Mouse (Mus musculus) forebrain, embryonic 11.5 days (tissue): ENCODE measurements around the gene Ccr9. TPM values are rescaled to one million over a fixed set of nuclear protein-coding genes. Genes with fewer than 3 reads are reported as not detected.
A peak's percentile ranks its signal among the peaks of the same experiment; 100 is the strongest.

Experiments used
- ATAC-seq: fragments of 200-750 bp; cut with Nextera tagmentation; replicated peaks from 2 replicates; pipeline ENCODE4 v1.8.0; 2017; ENCODE audit warnings: moderate TSS enrichment; ENCODE audit not compliant: low FRiP score
- DNase-seq: peaks from one replicate; pipeline ENCODE4 v3.0.0-alpha.2; 2017; ENCODE audit warnings: low spot score
- H3K27ac ChIP-seq: fragments of 300-500 bp; sonication (generic); 2 replicates; pipeline ENCODE4 v1.5.1; 2014; ENCODE audit warnings: low read depth, low read length
- H3K27me3 ChIP-seq: fragments of 300-500 bp; sonication (generic); 2 replicates; pipeline ENCODE4 v1.6.1; 2014; ENCODE audit warnings: mild to moderate bottlenecking, low read length, mixed read lengths; ENCODE audit not compliant: control insufficient read depth, insufficient read depth
- H3K36me3 ChIP-seq: fragments of 300-500 bp; sonication (generic); 2 replicates; pipeline ENCODE4 v1.6.1; 2014; ENCODE audit warnings: mild to moderate bottlenecking, low read length, moderate library complexity, mixed read lengths; ENCODE audit not compliant: control insufficient read depth, insufficient read depth
- H3K4me1 ChIP-seq: fragments of 300-500 bp; sonication (generic); replicated peaks from 2 replicates; pipeline ENCODE4 v1.6.1; 2014; ENCODE audit warnings: low read length, mixed read lengths; ENCODE audit not compliant: control insufficient read depth, insufficient read depth
- H3K4me2 ChIP-seq: fragments of 300-500 bp; sonication (generic); 2 replicates; pipeline ENCODE4 v1.6.1; 2014; ENCODE audit warnings: low read depth, mild to moderate bottlenecking, low read length, moderate library complexity, mixed read lengths; ENCODE audit not compliant: severe bottlenecking
- H3K4me3 ChIP-seq: fragments of 300-500 bp; sonication (generic); 2 replicates; pipeline ENCODE4 v1.5.1; 2014; ENCODE audit warnings: low read depth, low read length
- H3K9ac ChIP-seq: fragments of 300-500 bp; sonication (generic); 2 replicates; pipeline ENCODE4 v1.6.1; 2014; ENCODE audit warnings: low read length
- H3K9me3 ChIP-seq: fragments of 300-500 bp; sonication (generic); 2 replicates; pipeline ENCODE4 v1.6.1; 2016; ENCODE audit warnings: low read length, mixed read lengths; ENCODE audit not compliant: control insufficient read depth
- WGBS: fragments of 180-500 bp; shearing (Covaris S2); extraction: QIAGEN DNeasy Blood & Tissue Kit; methylation state at CpG from one replicate; pipeline ENCODE4 v1.1.7; 2014; 5-methylcytosine and 5-hydroxymethylcytosine counted together
- polyA plus RNA-seq: library from polyadenylated mRNA; unstranded; fragments of >200 nt; fragmentation: Nextera tagmentation; extraction: Ambion mirVana; gene quantifications from 2 replicates; pipeline ENCODE4 v1.2.1, GENCODE M21; 2014

The Ccr9 gene
- 0.04 and 0.08 TPM in 2 replicates for polyA plus RNA-seq

- DNase-seq: peak; percentile 69
- WGBS: 1% methylated on average over 70 of the region's 73 CpGs
- H3K36me3 ChIP-seq: no peaks in the 10 kb centered on the region
- peak within 1 kb of the TSS; percentile 73 for H3K4me2 ChIP-seq
- H3K27me3 ChIP-seq: peaks cover 25% of the 10 kb centered on the region
- H3K27ac ChIP-seq: no peak within 1 kb of the TSS
- H3K9me3 ChIP-seq: no peaks in the 10 kb centered on the region
- peak within 1 kb of the TSS; percentile 35 for H3K4me3 ChIP-seq
- ATAC-seq: peak; percentile 70
- H3K4me1 ChIP-seq: peaks cover 7% of the 10 kb centered on the region; the same call in 1 of the 2 replicates
- H3K9ac ChIP-seq: peak within 1 kb of the TSS; percentile 35
Measured at GRCm38 (mm10) chr9:123678327-123679105, at the start of gene Ccr9, which contains the start of gene Slc6a20a. Gene Ccr9 (plus strand): TSS chr9:123678439. Gene Slc6a20a (minus strand): TSS chr9:123678885.

- Histone ChIP-seq H3K9ac (no peak overlapping the region), H3K27me3 (no peaks in the 10 kb centered on the region), H3K36me3 (no peaks in the 10 kb centered on the region), H3K4me3 (no peak overlapping the region), H3K4me2 (no peak overlapping the region), H3K27ac (no peak overlapping the region), H3K4me1 (no peaks in the 10 kb centered on the region), H3K9me3 (no peaks in the 10 kb centered on the region)
- no peak for ATAC-seq
- 85% methylated on average over 3 of the region's 3 CpGs for WGBS
- no peak for DNase-seq
Measured at GRCm38 (mm10) chr9:123631666-123632065, 46.6 kb upstream of the Ccr9 start.

GRCm38 (mm10) chr9:123632281-123632680 is 46.0 kb upstream of the Ccr9 start, which contains the start of gene Slc6a20b:
Gene Slc6a20b (minus strand): TSS chr9:123632565.
- 87% methylated on average over 6 of the region's 6 CpGs for whole genome bisulfite sequencing
- H3K36me3 ChIP-seq: no peaks in the 10 kb centered on the region
- no peaks in the 10 kb centered on the region for H3K4me1 ChIP-seq
- no peak within 1 kb of the TSS for H3K4me2 ChIP-seq
- H3K9ac ChIP-seq: no peak within 1 kb of the TSS
- no peaks in the 10 kb centered on the region for H3K9me3 ChIP-seq
- no peak within 1 kb of the TSS for H3K4me3 ChIP-seq
- no peak for ATAC-seq
- H3K27me3 ChIP-seq: no peaks in the 10 kb centered on the region
- no peak within 1 kb of the TSS for H3K27ac ChIP-seq
- DNase-seq: no peak

- ATAC-seq: no peak
- Histone ChIP-seq H3K4me2 (no peak overlapping the region), H3K9me3 (no peaks in the 10 kb centered on the region), H3K27ac (no peak overlapping the region), H3K9ac (no peak overlapping the region), H3K4me1 (no peaks in the 10 kb centered on the region), H3K27me3 (no peaks in the 10 kb centered on the region), H3K4me3 (no peak overlapping the region), H3K36me3 (no peaks in the 10 kb centered on the region)
- WGBS: 86% methylated on average over 3 of the region's 3 CpGs
- DNase-seq: no peak
Measured at GRCm38 (mm10) chr9:123632993-123633392, 45.2 kb upstream of the Ccr9 start.

- Histone ChIP-seq H3K36me3 (no peaks in the 10 kb centered on the region), H3K4me3 (no peak overlapping the region), H3K27me3 (no peaks in the 10 kb centered on the region), H3K9me3 (no peaks in the 10 kb centered on the region), H3K9ac (no peak overlapping the region), H3K27ac (no peak overlapping the region), H3K4me2 (no peak overlapping the region), H3K4me1 (no peaks in the 10 kb centered on the region)
- no peak for ATAC-seq
- no peak for DNase-seq
- 70% methylated on average over 5 of the region's 5 CpGs for WGBS
Measured at GRCm38 (mm10) chr9:123636771-123637170, 41.5 kb upstream of the Ccr9 start.

GRCm38 (mm10) chr9:123638231-123638630 is 40.0 kb upstream of the Ccr9 start:
- DNase-seq (no peak), ATAC-seq (no peak)
- Histone ChIP-seq H3K4me3 (no peak overlapping the region), H3K27ac (no peak overlapping the region), H3K9ac (no peak overlapping the region), H3K36me3 (no peaks in the 10 kb centered on the region), H3K9me3 (no peaks in the 10 kb centered on the region), H3K4me2 (no peak overlapping the region), H3K27me3 (no peaks in the 10 kb centered on the region), H3K4me1 (no peaks in the 10 kb centered on the region)

- WGBS: 79% methylated on average over 1 of the region's 1 CpGs
- ATAC-seq: 0 out of 2 replicates have a peak, but pooled peaks have one; percentile 51
Measured at GRCm38 (mm10) chr9:123638668-123639089, 39.6 kb upstream of the Ccr9 start.

GRCm38 (mm10) chr9:123640106-123640505 is 38.1 kb upstream of the Ccr9 start:
- no peak for ATAC-seq
- no peaks in the 10 kb centered on the region for H3K36me3 ChIP-seq
- DNase-seq: no peak
- no peak overlapping the region for H3K4me2 ChIP-seq
- H3K4me1 ChIP-seq: no peaks in the 10 kb centered on the region
- WGBS: 73% methylated on average over 1 of the region's 1 CpGs
- no peak overlapping the region for H3K4me3 ChIP-seq
- H3K9me3 ChIP-seq: no peaks in the 10 kb centered on the region
- no peaks in the 10 kb centered on the region for H3K27me3 ChIP-seq
- no peak overlapping the region for H3K27ac ChIP-seq
- no peak overlapping the region for H3K9ac ChIP-seq

More at GRCm38 (mm10) chr9:123638668-123639089, 39.6 kb upstream of the Ccr9 start:
- no peak overlapping the region for H3K27ac ChIP-seq
- H3K4me2 ChIP-seq: no peak overlapping the region
- H3K9ac ChIP-seq: no peak overlapping the region
- no peaks in the 10 kb centered on the region for H3K4me1 ChIP-seq
- DNase-seq: no peak
- no peaks in the 10 kb centered on the region for H3K36me3 ChIP-seq
- no peak overlapping the region for H3K4me3 ChIP-seq
- no peaks in the 10 kb centered on the region for H3K9me3 ChIP-seq
- no peaks in the 10 kb centered on the region for H3K27me3 ChIP-seq
